Mouse (Mus musculus): ENCODE measurements around the gene Xpo5. TPM values are rescaled to one million over a fixed set of nuclear protein-coding genes. Genes with fewer than 3 reads are reported as not detected.
A peak's percentile ranks its signal among the peaks of the same experiment; 100 is the strongest.

Xpo5 gene
- total and polyA plus RNA-seq, 3 experiments = 44.7 to 56.3 (median 55.1) TPM

DNA sequence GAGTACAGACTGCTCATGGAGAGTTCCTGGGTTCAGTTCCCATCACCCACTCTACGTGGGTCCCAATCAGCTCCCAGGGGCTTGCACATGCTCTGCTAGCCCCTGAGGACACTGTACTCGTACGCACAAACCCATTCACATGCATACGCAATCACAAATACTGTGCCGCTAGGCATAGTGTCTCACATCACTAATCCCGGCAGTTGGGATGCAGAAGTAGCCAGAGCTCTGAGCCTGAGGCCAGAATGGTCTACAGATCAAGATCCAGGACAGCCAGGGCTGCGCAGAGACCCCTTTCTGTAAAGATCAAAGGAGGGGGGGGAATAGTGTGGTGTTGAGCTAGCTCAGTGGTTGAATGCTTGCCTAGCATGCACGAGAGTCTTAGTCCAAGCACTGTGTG is 45.5 kb upstream of the Xpo5 start:
- Histone ChIP-seq H3K27me3 (replicated peaks) (no peaks in the 10 kb centered on the region), H3K36me3 (replicated peaks in 1 of 2; ENCODE audit: control insufficient read depth in 1 of 2, insufficient read depth in 1 of 2, low read length in 1 of 2) (no peaks in the 10 kb centered on the region), H3K4me2 (ENCODE audit: insufficient read depth, low read depth, poor library complexity, severe bottlenecking) (no peak overlapping the region), H3K4me1 (ENCODE audit: control insufficient read depth in 1 of 2, insufficient read depth in 2 of 2) (peaks cover 3 to 30% of the 10 kb centered on the region in 2 experiments; a peak in 3 of 4 replicates), H3K4me3 (replicated peaks in 1 of 3; ENCODE audit: low read depth in 2 of 3, low read length in 2 of 3, poor library complexity in 1 of 3) (no peak overlapping the region), H3K9ac (ENCODE audit: insufficient read depth, low read depth) (no peak overlapping the region), H3K79me2 (replicated peaks; ENCODE audit: control insufficient read depth, extremely low read depth, insufficient read depth, poor library complexity, severe bottlenecking) (peaks cover 20% of the 10 kb centered on the region), H3K9me3 (replicated peaks; ENCODE audit: low read length) (no peaks in the 10 kb centered on the region), H3K27ac (ENCODE audit: insufficient read depth, low read depth) (no peak overlapping the region)
- no peak for DNase-seq (ENCODE audit: extremely low read depth)
- in situ Hi-C loops (cut with MboI; ENCODE audit: low pct_ligation_motif_present, low pct_unique_long_range_greater_than_20kb, low sequenced_read_pairs) = no loop called here
- TF ChIP-seq CHD2 (IDR thresholded peaks at IDR 0.05; ENCODE audit: low read length) = no peak
- TF ChIP-seq ZNF384 (IDR thresholded peaks at IDR 0.05; ENCODE audit: low read depth, low read length) = no peak
- no peak for TF ChIP-seq CTCF (conservative IDR thresholded peaks at IDR 0.05 in 1 of 2, IDR thresholded peaks at IDR 0.05 in 1 of 2; ENCODE audit: low read depth in 2 of 2, low read length in 2 of 2)
- TF ChIP-seq JUND (conservative IDR thresholded peaks at IDR 0.05; ENCODE audit: low read depth, low read length) = no peak
- no peak for TF ChIP-seq TBP (conservative IDR thresholded peaks at IDR 0.05; ENCODE audit: low read depth, low read length)
- TF ChIP-seq USF2 (conservative IDR thresholded peaks at IDR 0.05; ENCODE audit: low read depth, low read length) = no peak
- no peak for TF ChIP-seq KAT2A (IDR thresholded peaks at IDR 0.05; ENCODE audit: insufficient replicate concordance, low read length)
- no peak for TF ChIP-seq POLR2A (IDR thresholded peaks at IDR 0.05; ENCODE audit: low read depth, low read length)
- TF ChIP-seq MEF2A (IDR thresholded peaks at IDR 0.05; ENCODE audit: borderline replicate concordance, low read depth, low read length) = no peak
- no peak for TF ChIP-seq RAD21 (IDR thresholded peaks at IDR 0.05; ENCODE audit: low read depth, low read length)
- TF ChIP-seq USF1 (IDR thresholded peaks at IDR 0.05; ENCODE audit: low read depth, low read length) = no peak
- TF ChIP-seq UBTF (IDR thresholded peaks at IDR 0.05; ENCODE audit: low read depth, low read length) = no peak
- no peak for TF ChIP-seq MXI1 (IDR thresholded peaks at IDR 0.05; ENCODE audit: low read depth, low read length)
- no peak for TF ChIP-seq RCOR1 (conservative IDR thresholded peaks at IDR 0.05; ENCODE audit: low read depth, low read length)
- TF ChIP-seq MAFK (IDR thresholded peaks at IDR 0.05; ENCODE audit: insufficient replicate concordance, low read length) = no peak
- no peak for TF ChIP-seq PAX5 (IDR thresholded peaks at IDR 0.05; ENCODE audit: low read length)
- no peak for TF ChIP-seq TCF12 (IDR thresholded peaks at IDR 0.05; ENCODE audit: low read depth, low read length)
- dilution Hi-C loops (cut with MboI; ENCODE audit: extremely low pct_ligation_motif_present, extremely low pct_unique_long_range_greater_than_20kb, low sequenced_read_pairs) = no loop called here

DNA sequence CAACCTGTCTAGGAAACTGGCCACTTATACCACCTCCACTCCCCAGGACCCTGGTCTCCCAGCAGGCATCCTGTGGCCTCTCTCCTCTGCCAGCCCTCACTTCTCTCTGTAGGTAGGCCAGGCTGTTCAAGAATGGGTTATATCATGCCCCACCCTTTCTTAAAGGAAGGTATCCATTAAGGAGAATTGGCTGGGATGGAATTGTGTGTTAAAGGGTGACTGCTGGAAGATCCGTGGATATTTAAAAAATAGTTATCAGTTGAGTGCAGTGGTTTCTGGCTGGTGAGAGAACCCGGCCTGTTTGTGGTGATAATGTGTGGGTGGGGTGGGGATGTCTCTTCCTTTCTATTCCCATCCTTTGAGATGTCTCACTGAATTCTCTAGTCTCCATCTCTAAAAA is 43.3 kb upstream of the Xpo5 start:
- H3K79me2 ChIP-seq (replicated peaks; ENCODE audit: control insufficient read depth, extremely low read depth, insufficient read depth, poor library complexity, severe bottlenecking) = peaks cover 15% of the 10 kb centered on the region
- peak overlapping the region; percentile 50; the same call in 1 of the 2 replicates for H3K9ac ChIP-seq (ENCODE audit: insufficient read depth, low read depth)
- H3K9me3 ChIP-seq (replicated peaks; ENCODE audit: low read length) = no peaks in the 10 kb centered on the region
- peak overlapping the region; percentile 83 for H3K4me2 ChIP-seq (ENCODE audit: insufficient read depth, low read depth, poor library complexity, severe bottlenecking)
- dilution Hi-C loops (cut with MboI; ENCODE audit: extremely low pct_ligation_motif_present, extremely low pct_unique_long_range_greater_than_20kb, low sequenced_read_pairs) (no loop called here), in situ Hi-C loops (cut with MboI; ENCODE audit: low pct_ligation_motif_present, low pct_unique_long_range_greater_than_20kb, low sequenced_read_pairs) (no loop called here)
- no peak for TF ChIP-seq MAX (IDR thresholded peaks at IDR 0.05; ENCODE audit: low read length)
- TF ChIP-seq TBP (conservative IDR thresholded peaks at IDR 0.05; ENCODE audit: low read depth, low read length) = 0 out of 2 replicates have a peak, but pooled peaks have one; percentile 18
- no peak for DNase-seq (ENCODE audit: extremely low read depth)
- H3K4me1 ChIP-seq (ENCODE audit: control insufficient read depth in 1 of 2, insufficient read depth in 2 of 2) = peaks cover 6 to 37% of the 10 kb centered on the region in 2 experiments
- no peaks in the 10 kb centered on the region for H3K27me3 ChIP-seq (replicated peaks)
- no peak overlapping the region for H3K27ac ChIP-seq (ENCODE audit: insufficient read depth, low read depth)
- peaks cover 4 to 5% of the 10 kb centered on the region in 2 experiments for H3K36me3 ChIP-seq (replicated peaks in 1 of 2; ENCODE audit: control insufficient read depth in 1 of 2, insufficient read depth in 1 of 2, low read length in 1 of 2)
- H3K4me3 ChIP-seq (replicated peaks in 1 of 3; ENCODE audit: low read depth in 2 of 3, low read length in 2 of 3, poor library complexity in 1 of 3) = no peak overlapping the region

Data from CH12.LX (cell line).